Mouse (Mus musculus): ENCODE data around the gene Kidins220. TPM values are rescaled to one million over a fixed set of nuclear protein-coding genes. Genes with fewer than 3 reads are reported as not detected.

Gene Kidins220
- 10 to 100 TPM; 63.4 to 67.4 TPM for total RNA-seq (2021)
- long read RNA-seq, experiment 1, partial matches to known transcripts = 1 of 253 reads
- long read RNA-seq, experiment 1, other reads (novel, unspliced or antisense) = 252 of 253 reads
- long read RNA-seq, experiment 2, partial matches to known transcripts = 1 of 213 reads
- long read RNA-seq, experiment 2, other reads (novel, unspliced or antisense) = 212 of 213 reads

DNA sequence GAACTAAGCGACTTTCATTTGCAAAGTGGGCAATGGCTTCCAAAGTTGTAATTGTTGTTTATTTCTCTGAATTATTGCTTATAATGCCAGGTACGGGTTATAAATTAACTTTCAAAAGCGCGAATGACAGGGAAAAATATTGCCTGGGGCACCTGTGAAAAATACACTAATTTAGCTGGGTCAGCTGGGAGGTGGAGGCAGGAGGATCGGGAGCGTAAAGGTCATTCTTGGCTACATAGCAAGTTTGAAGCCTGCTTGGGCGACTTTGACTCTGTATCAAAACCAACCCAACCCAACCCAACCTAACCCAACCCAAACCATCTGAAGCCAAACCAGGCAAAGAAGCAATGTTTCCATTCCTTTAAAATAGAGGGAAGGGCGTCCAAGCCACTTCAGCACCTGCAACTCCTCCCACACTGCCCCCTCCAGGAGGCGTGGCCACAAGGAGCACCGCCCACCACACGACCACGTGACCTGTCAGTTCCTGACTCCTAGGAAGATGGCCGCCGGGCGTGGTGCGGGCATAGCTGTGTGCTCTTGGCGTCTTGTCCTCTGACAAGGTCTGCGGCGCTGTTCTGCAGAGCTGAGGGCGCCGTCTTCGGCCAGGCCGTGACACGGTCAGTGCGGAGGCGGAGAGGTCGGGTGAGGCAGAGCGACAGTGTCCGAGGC is at the start of gene Kidins220:
Gene Kidins220 (plus strand): TSS at position 480 of the 669 bp plus-strand sequence.
- DNase-seq = peak; percentile 94 to 98

DNA sequence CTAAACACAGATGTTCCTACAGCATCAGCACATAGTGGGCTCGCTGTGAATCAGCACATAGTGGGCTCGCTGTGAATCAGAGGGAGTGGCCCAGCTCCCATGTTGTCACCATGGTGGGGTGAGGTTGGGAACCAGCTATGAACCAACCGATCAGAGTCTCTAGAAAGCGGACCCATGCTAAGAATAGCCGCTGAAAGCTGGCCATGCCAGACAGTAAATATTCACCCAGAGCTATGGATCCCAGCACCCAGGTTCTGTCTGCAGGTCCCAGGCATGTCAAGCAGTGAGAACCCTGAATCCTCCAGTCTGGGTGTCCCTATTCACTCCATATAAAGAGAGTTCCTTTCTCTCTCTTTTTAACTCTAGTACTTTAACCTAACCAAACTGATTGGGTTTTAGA is 49.4 kb upstream of the Kidins220 start:
- DNase-seq = no peak

DNA sequence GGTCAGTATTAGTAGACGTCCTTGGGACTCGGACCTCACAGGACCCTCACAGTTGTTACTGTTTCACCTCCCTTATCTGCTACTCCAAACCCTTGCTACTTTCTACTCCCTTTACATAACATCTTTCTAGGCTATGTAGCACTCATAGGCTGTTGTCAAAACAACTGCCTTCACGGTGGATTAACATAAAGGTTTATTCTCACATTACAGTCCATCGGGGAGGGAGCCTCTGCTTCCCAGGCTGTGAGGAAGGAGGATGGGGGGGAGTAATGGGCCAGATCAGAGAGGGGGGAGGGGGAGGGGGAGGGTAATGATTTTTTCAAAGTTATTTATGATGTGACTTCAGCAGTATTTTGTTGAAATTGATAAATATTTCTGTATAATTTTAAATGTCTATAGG is 49.0 kb upstream of the Kidins220 start:
- no peak for DNase-seq

DNA sequence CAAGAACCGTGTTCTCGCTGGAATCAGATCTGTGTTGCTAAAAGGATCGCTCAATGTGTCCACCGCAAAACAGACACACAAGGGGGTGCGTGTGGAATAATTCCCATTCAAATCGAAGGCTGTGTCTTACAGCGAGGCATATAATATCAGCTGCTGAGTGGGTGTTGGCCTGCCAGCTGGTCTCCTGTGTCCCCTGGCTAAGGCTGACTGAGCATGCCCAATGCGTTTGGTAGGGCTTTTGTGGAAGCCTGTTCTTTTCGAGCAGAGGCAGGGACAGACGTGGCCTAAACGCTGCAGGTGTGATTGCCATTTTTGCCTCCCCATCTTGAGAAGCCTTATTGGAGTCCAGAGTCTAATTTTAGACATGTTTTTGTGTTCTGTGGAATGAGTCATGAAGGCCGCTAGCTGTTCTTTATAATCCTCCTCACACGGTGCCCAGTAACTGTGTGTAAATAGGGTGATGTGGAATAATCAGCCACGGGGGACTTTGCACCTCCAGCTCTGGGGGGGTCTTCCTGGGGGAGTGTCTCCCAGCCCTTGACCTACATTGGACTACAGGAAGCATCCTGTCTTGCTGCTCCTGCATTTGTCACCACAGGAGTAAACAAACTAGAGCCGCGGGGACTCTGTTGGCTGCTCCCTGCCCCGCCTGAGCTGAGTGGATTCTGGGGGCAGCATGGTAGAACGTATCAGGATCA is 46.5 kb upstream of the Kidins220 start:
- no peak for DNase-seq

DNA sequence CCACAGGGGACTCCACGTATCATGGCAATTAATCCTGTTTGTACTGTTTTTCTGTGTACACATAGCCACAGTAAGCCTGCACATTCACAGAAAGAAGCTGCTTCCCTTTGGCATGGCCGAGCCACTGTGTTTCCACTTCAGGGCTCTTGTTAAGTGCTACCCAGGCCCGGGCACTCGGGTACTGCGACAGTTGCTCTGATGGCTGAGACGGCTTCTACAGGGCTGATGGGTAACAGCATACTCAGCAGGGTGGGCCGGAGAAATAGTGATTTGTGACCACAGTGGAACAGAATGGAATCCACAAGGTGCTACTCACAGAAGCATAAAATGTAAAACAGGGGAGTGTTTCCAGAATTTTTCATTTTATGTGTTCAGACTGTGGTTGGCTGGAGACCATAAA is 45.7 kb upstream of the Kidins220 start:
- DNase-seq = no peak

DNA sequence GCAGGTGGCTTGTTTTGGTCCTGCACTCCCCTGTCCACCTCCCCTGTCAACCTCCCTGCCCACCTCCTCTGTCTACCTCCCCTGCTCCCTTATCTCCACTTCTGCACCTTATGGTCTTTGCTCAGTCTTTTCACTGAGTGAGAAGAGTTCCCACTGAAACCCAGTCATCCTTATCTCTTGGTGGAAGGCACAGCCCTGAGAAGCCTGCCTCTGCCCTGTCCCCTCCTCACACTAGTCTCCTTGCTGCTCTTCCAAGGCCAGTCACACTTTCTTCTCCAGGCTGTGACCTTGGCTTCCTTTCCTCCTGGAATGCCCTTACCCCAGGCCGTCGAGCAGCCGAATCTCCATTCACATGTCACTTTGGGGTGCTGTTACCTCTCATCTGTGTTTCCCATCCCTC is 44.0 kb upstream of the Kidins220 start:
- no peak for DNase-seq

DNA sequence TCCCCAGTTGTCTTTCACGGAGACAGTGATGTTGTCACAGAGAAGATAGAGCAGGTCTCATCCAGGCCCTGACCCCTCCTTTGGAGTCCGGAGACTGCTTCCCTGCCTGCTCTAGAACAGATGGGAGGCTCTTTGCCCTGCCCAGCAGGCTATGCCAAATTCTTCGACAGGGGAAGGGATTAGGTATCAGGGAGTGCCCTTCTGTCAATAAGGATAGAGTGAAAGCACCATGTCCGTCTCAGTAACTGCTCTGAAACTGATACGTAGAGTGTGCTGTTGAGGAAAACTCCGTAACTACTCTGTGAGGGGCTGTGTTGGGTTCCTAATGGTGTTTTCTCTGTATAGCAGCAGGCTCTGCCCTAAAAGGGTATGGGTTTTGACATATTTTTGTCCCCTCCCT is 42.6 kb upstream of the Kidins220 start:
- no peak for DNase-seq

DNA sequence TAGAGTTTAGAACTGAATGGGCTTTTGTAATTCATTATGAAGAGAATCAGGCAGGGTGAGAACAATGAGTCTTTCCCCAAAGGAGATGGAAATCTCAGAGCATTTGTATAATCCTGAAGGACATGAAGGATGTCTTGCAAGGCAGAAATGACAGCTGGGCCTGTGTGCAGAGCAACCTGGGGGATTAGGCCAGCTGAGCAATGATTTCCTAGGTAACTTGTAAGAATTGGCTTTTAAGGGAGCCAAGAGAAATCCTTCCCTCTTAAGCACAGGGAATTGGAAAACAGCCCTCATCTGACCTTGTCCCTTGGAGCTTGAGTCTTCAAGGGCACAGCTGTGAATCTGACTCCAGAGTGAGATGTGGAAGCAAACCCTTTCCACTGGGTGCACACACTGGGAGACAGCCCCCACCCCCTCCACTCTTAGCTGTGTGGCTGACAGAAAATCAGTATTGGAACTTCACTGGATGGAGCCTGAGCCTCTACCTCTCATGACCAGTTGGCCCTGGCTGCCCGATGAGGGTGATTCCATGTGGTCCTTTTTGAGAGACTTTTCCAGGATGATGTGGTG is 41.4 kb upstream of the Kidins220 start:
- no peak for DNase-seq

DNA sequence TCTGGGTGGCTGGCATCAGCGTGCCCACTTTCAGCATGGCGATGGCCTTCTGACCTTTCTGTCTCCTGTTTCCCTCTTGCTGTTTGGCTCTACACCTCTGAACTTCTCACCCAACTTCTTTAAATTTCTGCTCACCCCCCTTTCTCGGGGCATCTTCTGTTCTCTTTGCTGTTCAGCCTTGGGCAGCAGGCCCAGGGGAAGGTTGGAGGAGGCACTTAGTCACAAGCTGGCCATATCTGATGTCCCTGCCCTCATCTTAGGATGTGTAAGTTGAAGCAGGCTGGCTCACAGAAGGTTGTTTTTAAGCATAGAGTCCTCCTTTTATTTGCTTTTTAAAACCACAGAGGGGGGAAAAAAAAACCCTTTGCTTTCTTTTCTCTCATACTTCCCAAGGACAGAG is 40.7 kb upstream of the Kidins220 start:
- no peak for DNase-seq

DNA sequence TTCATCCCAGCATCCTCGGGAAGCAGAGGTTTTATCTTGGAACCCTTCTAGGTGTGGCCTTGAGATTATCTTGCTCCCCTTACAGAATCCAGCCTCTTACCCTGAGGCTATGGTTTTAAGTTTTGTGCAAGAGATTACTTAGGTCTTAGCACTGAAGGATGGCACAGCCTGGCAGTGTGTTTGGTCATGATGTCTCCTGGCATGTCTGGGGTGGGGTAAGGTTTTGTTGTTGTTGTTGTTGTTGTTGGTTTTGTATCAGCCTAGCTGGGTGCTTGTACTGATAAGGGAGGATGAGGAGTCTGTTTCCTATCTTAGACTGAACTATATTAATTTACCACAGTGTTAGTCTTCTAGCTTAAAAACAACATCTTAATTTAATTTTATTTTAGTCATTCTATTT is 38.4 kb upstream of the Kidins220 start:
- no peak for DNase-seq

DNA sequence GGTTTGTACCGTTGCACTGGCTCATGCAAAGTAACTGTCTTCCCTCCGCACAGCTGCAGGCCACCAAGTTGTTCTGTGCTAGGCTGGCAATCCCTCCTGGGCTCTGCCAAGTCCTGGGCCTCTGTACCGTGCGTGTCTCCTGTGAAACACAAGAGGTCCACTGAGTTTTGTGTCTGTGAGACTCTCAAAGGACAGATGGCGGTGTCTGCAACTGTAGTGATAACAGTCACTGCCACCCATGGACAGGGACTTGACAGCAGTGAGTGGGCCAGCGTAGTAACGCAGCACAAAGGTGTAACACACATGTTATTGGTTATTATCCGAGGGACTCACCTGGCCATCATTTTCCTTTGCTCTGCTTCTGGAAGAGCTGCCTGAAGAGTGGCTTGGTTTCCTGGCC is 35.4 kb upstream of the Kidins220 start:
- DNase-seq = no peak

DNA sequence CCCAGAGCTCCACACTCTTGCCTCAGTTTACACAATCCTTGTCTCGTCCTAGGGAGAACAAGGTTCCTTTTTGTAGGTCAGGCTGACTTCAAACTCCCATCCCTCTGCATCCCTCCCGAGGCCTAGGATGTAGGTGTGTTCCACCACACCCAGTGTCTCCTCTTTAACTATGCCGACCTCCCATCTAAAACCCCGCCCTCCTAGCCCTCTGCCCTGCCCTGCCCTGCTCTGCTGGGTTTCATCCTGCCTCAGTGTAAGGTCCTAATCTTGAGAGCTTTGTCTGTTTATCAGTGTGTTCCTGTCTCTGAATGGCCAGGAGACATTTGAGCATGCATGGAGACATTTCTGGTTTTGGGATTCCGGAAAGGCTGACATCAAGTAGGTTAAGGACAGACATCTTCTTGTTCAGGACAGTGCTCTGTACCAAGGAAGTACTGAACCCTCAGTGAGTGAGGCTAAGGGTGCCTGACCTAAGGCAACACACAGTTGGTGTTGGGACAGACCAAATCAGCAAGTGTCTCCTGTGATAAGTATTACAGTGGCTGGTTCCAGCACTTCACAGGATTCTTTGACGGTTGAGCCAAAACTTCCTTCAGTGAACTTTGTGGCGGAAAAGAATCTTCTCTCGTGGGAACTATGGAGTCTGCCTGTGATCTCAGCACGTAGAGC is 32.0 kb upstream of the Kidins220 start:
- DNase-seq = no peak

DNA sequence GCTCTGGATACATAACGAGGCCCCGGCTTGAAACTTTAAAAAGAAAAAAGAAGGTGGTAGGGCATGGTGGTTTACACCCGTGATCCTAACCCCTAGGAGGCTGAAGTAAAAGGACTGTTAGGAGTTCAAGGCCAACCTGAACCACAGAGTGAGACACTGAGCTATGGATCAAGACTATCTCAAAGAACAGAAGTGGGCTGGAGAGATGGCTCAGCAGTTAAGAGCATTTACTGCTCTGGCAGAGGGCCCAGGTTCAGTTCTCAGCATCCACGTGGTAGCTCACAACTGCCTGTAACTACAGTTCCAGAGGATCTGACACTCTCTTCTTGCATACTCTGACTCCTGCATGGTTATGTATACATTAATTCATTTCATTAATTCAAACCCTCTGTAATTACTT is 31.3 kb upstream of the Kidins220 start:
- DNase-seq = no peak

DNA sequence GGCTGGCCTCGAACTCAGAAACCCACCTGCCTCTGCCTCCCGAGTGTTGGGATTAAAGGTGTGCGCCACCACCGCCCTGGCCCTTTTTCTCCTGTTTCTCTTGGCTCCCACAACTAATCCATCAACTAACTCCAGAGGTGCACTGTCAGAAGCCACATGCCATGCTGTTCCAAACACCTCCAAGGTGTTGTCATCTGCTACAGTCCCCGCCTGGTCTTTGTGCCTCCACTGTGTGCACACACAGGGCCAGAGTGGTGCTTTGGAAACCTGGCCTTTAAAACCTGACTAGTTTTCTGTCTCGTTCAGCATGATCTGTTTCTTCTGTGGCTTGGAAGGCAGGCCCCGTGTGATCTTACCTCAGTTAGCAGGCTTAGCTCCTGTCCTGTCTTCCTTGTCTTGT is 30.1 kb upstream of the Kidins220 start:
- DNase-seq = no peak

DNA sequence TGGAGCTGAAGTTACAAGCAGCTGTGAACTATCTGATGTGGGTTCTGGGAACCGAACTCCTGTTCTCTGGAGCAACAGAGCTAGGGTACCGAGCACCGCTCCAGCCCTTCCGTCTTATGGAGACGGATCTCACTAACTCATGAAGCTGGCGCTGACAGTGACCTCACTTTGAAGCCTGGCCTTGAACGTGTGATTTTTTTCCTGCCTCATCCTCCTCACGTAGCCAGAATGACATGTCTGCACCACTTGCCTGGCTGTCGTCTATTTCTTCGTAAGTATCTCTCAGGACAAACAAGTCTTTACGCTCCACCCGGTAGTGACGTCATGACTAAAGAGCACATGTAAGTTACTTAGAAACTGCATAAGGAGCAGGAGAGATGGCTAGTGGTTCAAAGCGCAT is 27.7 kb upstream of the Kidins220 start:
- no peak for DNase-seq

DNA sequence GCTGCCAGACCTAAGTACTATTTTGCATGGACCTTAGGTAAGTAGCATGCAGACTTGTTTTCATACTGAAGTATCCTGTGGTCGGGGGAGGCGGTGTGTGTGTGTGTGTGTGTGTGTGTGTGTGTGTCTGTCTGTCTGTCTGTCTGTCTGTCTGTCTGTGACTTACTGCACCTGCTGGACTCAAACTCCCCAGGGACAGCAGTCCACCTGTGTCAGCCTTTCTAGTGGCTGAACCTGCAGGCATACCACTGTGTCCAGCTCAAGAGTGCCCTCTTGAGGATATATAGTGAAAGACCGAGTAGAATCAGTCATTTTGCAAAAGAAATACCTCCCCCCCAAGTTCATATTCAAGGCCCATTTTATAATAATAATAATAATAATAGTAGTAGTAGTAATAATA is 26.4 kb upstream of the Kidins220 start:
- DNase-seq = peak; percentile 33 to 53

DNA sequence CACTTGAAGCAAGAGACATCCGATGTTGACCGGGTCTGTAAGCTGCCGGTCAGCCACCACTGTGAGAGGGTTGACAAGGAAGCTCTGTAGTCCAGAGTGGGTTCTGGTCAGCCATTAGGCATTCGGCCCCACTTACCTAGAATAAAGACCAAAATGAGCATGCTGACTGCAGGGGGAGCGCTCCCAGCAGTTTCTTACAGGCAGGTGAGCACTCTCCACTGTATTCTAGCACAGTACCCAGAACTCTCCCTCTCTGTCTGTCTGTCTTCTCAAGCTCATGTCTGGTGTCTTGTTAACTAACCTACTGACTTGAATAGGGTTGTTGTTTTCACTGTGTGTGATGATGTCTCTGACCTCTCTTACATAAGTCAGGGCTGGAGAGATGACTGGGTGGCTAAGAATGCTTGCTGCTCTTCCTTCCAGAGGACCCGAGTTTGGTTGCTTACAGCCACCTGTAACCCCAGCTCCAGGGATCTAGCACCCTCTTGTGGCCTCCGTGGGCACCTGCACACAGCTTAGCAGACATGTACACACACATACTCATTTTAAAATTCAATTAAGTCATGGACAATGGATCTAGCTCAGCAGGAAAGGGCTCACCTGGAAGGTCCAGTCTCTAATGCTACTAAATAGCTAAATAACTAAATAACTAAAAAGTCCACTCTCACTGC is 24.2 kb upstream of the Kidins220 start:
- DNase-seq = no peak

DNA sequence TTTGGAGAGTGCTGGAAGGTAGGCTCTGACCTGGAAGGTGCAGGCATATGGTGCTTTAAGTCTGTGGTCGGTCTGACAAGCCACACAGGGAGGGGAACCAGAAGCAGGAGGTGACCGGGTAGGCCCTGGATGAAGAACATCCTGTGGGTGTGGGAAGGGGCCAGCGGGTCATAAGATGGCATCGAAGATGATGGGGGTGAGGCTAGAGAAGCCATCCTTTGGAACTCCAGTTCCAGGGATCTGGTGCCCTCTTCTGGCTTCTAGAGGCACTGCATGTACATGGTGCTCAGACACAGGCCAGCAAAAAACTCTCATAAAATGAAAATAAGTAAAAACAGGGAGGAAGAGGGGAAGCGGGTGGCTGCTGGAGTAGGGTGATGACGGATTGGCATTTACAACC is 22.6 kb upstream of the Kidins220 start:
- DNase-seq = peak in 1 of 2 experiments; percentile 79

DNA sequence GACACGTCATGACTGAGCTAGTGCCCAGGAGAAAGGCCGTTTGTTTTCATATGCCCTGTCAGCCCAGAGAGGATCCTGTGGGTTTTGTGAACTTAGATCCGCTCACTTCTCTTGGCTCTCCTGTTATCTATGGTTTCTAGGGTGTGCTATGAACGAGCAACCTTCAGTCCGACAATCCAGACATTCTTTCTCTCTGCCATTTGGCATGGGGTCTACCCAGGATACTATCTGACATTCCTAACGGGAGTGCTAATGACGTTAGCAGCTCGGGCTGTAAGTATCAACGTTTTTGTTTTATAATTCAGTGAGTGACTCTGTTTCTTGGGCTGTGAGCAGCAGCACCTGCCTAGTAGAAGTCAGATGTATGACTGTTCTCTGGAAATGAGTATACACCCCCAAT is 19.6 kb upstream of the Kidins220 start:
- DNase-seq = no peak

DNA sequence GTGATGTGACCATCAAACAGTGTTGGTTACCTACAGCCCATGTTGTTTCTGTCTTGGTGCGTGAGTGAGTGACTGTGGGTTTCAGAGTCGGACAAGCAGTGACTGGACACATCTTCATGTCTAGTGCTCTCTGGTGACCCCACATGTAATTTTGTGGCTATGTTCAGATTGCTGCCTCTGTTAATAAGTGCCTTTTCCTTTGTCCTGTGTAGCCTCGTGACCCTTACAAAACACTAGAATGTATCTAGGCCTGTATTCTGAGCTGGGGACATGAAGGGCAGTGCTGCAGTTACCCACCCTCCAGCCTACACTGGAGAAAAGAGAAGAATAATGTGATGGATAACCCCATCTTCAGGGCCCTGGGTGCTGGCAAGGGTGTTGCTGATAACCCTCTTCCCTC is 16.2 kb upstream of the Kidins220 start:
- no peak for DNase-seq

DNA sequence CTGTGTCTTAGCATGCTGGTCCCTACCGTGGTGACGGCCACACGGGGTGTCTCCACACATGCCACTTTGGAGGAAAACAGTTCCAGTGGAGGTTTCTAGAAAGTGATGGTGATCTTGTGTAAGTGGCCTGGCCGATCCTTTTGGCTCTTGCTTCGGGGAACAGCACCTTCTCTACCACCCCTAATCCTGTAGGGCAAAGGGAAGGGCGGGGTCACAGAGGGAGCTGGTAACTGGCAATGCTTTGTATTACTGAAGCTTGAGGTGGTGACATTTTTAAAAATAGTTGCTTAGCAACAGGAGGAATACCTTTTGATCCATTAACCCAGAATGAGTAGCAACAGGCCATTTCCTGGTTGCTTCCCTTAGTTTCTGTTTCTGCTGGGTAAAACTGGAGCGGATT is 12.9 kb upstream of the Kidins220 start:
- DNase-seq = no peak

DNA sequence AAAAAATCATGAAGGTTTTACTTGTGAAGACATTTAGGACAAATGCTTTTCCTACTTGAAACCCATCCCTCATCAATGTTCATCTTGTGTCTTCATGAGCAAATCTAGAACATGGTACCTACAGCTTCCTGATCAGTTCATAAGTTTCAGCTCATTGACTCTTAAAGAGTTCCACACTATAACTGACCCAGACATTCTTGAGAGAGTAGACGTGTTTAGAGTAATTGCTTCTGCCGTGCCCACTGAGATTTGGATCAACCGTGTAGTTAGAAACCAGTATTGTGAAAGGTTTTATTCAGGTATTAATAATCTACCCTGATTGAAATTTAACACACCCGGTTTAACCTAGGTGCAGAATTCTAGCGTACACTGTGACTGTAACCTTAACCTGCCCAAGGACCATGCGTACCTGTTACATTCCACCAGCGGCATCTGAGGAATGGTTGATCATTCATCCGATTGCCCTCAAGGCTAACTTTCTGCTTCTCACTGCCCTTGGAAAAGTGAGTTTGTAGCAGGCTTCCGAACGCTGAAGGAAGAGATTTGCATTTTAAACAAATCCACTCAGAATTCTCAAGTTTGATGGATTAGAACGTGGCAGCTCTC is 12.3 kb upstream of the Kidins220 start:
- DNase-seq = no peak

Data from heart, adult 18-20 months (tissue).